Mouse (Mus musculus) liver, embryonic 16.5 days (tissue): ENCODE measurements around the gene Rnf180. TPM values are rescaled to one million over a fixed set of nuclear protein-coding genes. Genes with fewer than 3 reads are reported as not detected.

ENCODE experiments used
- ATAC-seq: fragments of 200-750 bp; cut with Nextera tagmentation; 2 replicates; pipeline ENCODE4 v1.8.0; 2017; ENCODE audit warnings: low read depth, mild to moderate bottlenecking, moderate number of reproducible peaks, moderate library complexity
- H3K27ac ChIP-seq: fragments of 300-500 bp; sonication (generic); 2 replicates; pipeline ENCODE4 v1.5.1; 2014; ENCODE audit warnings: mild to moderate bottlenecking, low read length
- H3K27me3 ChIP-seq: fragments of 300-500 bp; sonication (generic); 2 replicates; pipeline ENCODE4 v1.6.1; 2014; ENCODE audit warnings: low read depth, low read length, mixed read lengths; ENCODE audit not compliant: control insufficient read depth, insufficient read depth
- H3K36me3 ChIP-seq: fragments of 300-500 bp; sonication (generic); 2 replicates; pipeline ENCODE4 v1.6.1; 2014; ENCODE audit warnings: mild to moderate bottlenecking; ENCODE audit not compliant: control insufficient read depth, insufficient read depth
- H3K4me1 ChIP-seq: fragments of 300-500 bp; sonication (generic); 2 replicates; pipeline ENCODE4 v1.6.1; 2014; ENCODE audit warnings: low read depth, low read length, mixed read lengths; ENCODE audit not compliant: control insufficient read depth
- H3K4me2 ChIP-seq: fragments of 300-500 bp; sonication (generic); 2 replicates; pipeline ENCODE4 v1.6.1; 2014; ENCODE audit warnings: low read depth, low read length, mixed read lengths
- H3K4me3 ChIP-seq: fragments of 300-500 bp; sonication (generic); 2 replicates; pipeline ENCODE4 v1.5.1; 2014; ENCODE audit warnings: low read depth, mild to moderate bottlenecking, low read length
- H3K9ac ChIP-seq: fragments of 300-500 bp; sonication (generic); 2 replicates; pipeline ENCODE4 v1.6.1; 2014; ENCODE audit warnings: low read depth, low read length
- H3K9me3 ChIP-seq: fragments of 300-500 bp; sonication (generic); replicated peaks from 2 replicates; pipeline ENCODE4 v1.6.1; 2016; ENCODE audit warnings: low read length; ENCODE audit not compliant: control insufficient read depth
- WGBS: fragments of 180-500 bp; shearing (Covaris S2); extraction: QIAGEN DNeasy Blood & Tissue Kit; methylation state at CpG from one replicate; pipeline ENCODE4 v1.1.7; 2014; ENCODE audit not compliant: insufficient replicate concordance; 5-methylcytosine and 5-hydroxymethylcytosine counted together
- polyA plus RNA-seq: library from polyadenylated mRNA; unstranded; fragments of >200 nt; fragmentation: Nextera tagmentation; extraction: Ambion mirVana; gene quantifications from 2 replicates; pipeline ENCODE4 v1.2.1, GENCODE M21; 2015

Gene Rnf180
- polyA plus RNA-seq, 1 experiment from 2014 or later, result 0.59 TPM

DNA sequence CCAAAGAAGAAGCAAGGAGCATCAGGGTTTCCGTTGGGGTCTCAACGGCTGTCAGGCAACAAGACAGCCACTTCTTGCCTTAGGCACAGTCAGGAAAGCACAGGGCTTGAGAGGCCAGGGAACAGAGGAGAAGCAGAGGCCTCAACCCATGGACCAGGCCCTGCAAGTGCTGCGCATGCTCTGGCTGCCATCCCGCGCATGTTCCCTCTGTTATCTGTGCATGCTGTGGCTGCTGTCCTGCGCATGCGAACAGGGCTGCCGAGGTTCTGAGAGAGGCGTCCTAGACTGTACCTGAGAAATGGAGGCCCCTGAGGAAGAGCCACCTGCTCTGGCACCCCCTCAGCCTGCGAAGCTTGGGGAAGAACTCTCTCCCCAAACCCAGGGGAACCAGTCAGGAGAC lies 212.8 kb downstream of the Rnf180 start, which contains the start of gene 4933425L06Rik:
Gene 4933425L06Rik (plus strand): TSS at position 261 of the 400 bp plus-strand sequence.
- Histone ChIP-seq H3K27ac (no peak within 1 kb of the TSS), H3K36me3 (no peaks in the 10 kb centered on the region), H3K4me2 (no peak within 1 kb of the TSS), H3K9ac (no peak within 1 kb of the TSS), H3K27me3 (no peaks in the 10 kb centered on the region), H3K9me3 (no peaks in the 10 kb centered on the region), H3K4me3 (no peak within 1 kb of the TSS), H3K4me1 (no peaks in the 10 kb centered on the region)
- no peak for ATAC-seq
- WGBS, result 75% methylated on average over 10 of the region's 10 CpGs

Other genes with a start within 250 kb of the Rnf180 start
- gene Rgs7bp, start 239.9 kb downstream of the Rnf180 start, polyA plus RNA-seq, result 0.29 and 0.31 TPM in 2 replicates
- gene 4933425L06Rik, start 212.7 kb downstream of the Rnf180 start, polyA plus RNA-seq, result not detected in 2 replicates
- gene Htr1a, start 148.8 kb upstream of the Rnf180 start, polyA plus RNA-seq, result not detected in 2 replicates